Mouse (Mus musculus) right cerebral cortex, postnatal 36 days (tissue): ENCODE data around the gene 1700001L19Rik.

Source experiments
- DNase-seq, 2 experiments: peaks; one replicate each; pipeline ENCODE4 v3.0.0; 2022; ENCODE audit warnings: low spot score in 2 of 2, mixed read lengths in 1 of 2

The 1700001L19Rik gene

GRCm38 (mm10) chr13:68607652-68608405 lies 10.6 kb downstream of the 1700001L19Rik start:
- no peak for DNase-seq

- DNase-seq: no peak
These were observed 25.6 kb downstream of the 1700001L19Rik start for GRCm38 (mm10) chr13:68622792-68623191.

- DNase-seq: no peak
These were observed 29.8 kb downstream of the 1700001L19Rik start for GRCm38 (mm10) chr13:68627041-68627440.

- no peak for DNase-seq
These were observed 45.6 kb downstream of the 1700001L19Rik start for GRCm38 (mm10) chr13:68642786-68643185.
